Mouse (Mus musculus): ENCODE data around the gene Gm10800.
"Not testable (repeated sequence)": the region's sequence is repeated elsewhere in the genome, so short reads cannot be mapped to it uniquely, and the experiment has no call there.

The Gm10800 gene

GRCm38 (mm10) chr2:98667201-98667600 is at the start of gene Gm10800:
Gene Gm10800, minus strand, starts transcription at chr2:98667301.
- not testable (repeated sequence) for DNase-seq

GRCm38 (mm10) chr2:98697533-98697932 is 30.4 kb upstream of the Gm10800 start:
- DNase-seq, result no peak

- DNase-seq, result not testable (repeated sequence)
These were observed 5.2 kb downstream of the Gm10800 start, which contains the start of gene Gm10801 for GRCm38 (mm10) chr2:98661937-98662336. Gene Gm10801, plus strand, starts transcription at chr2:98662237.

Data from thymus, postnatal 36 days (tissue).